Mouse (Mus musculus) liver, embryonic 14.5 days (tissue): ENCODE data around the gene Avpr2.

ENCODE experiments used
- CTCF ChIP-seq: IDR thresholded peaks from 2 replicates; pipeline ENCODE4 v1.5.1; 2016; ENCODE audit warnings: antibody characterized with exemption, low read depth, control low read depth
- EP300 ChIP-seq: IDR thresholded peaks from 2 replicates; pipeline ENCODE4 v1.6.1; 2016; ENCODE audit warnings: antibody characterized with exemption, low read depth

- TF ChIP-seq CTCF = no peak
- no peak for TF ChIP-seq EP300
Observed at GRCm38 (mm10) chrX:73891551-73892152, at the start of gene Avpr2.
